ENCODE assay signal across 8 mouse cellular contexts in the genomic region with DNA sequence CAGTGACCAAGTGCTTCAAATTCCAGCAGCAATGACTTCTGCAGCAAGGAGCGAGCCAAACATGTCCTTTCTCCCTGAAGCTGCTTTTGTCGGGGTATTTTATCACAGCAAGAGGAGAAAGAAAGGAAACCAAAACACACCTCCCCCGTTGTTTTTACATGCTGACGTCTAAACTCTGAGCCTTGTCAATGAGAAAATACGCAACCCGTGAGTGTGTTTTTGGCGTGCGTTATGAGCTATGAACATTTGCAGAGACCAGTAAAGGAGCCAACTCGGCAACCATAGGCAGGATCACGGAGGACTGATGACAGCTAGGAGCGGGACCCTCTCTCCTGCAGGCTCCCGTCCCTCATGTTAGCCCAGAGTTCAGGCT. TPM values are rescaled to one million over a fixed set of nuclear protein-coding genes. Genes with fewer than 3 reads are reported as not detected.
DNase-seq lines count a peak whose midpoint lies in the region; ATAC-seq and TF ChIP-seq lines count a peak whose summit lies in the region.

No protein-coding gene starts in this region.

- peaks cover 11% of the 10 kb centered on the region for H3K36me3 ChIP-seq in kidney, embryonic 15.5 days
- H3K36me3 ChIP-seq in hindbrain, embryonic 15.5 days, result no peaks in the 10 kb centered on the region
- H3K36me3 ChIP-seq in midbrain, postnatal 0 days (ENCODE audit: insufficient read depth, low read length), result no peaks in the 10 kb centered on the region

- POLR2A ChIA-PET in Patski (lab: Charles Lee), result interaction anchor here (0.5 kb wide), 1 partner anchor 1949 kb away, joined by 3 read pairs; no protein-coding TSS in a partner anchor

- peak overlapping the region; percentile 94 for H3K27ac ChIP-seq in kidney, embryonic 15.5 days
- H3K27ac ChIP-seq in hindbrain, embryonic 15.5 days (replicated peaks), result 0 out of 2 replicates have a peak overlapping the region, but pooled peaks have one; percentile 16
- 0 out of 2 replicates have a peak overlapping the region, but pooled peaks have one; percentile 26 for H3K27ac ChIP-seq in midbrain, postnatal 0 days (ENCODE audit: low read depth, low read length)

- no peak for DNase-seq in kidney, adult 18-20 months
- no peak for DNase-seq in Patski (ENCODE audit: low read depth, low spot score)
- DNase-seq in midbrain, postnatal 0 days (ENCODE audit: low spot score), result peak; percentile 45
- DNase-seq in thymus, postnatal 14 days, result no peak
- DNase-seq in cerebellum, adult 9-10 months, result no peak
- DNase-seq in kidney, adult 9 months, result no peak

- CTCF ChIA-PET in Patski (lab: Charles Lee), result interaction anchor here (0.7 to 1.4 kb wide), 2 partner anchors 12 to 79 kb away, joined by 3 read pairs; no protein-coding TSS in a partner anchor

- H3K27me3 ChIP-seq in kidney, embryonic 15.5 days, result no peaks in the 10 kb centered on the region
- H3K27me3 ChIP-seq in Patski, result no peaks in the 10 kb centered on the region
- no peaks in the 10 kb centered on the region for H3K27me3 ChIP-seq in hindbrain, embryonic 15.5 days
- no peaks in the 10 kb centered on the region for H3K27me3 ChIP-seq in midbrain, postnatal 0 days (ENCODE audit: insufficient read depth, low read length)

- peak overlapping the region; percentile 67 for H3K9ac ChIP-seq in kidney, embryonic 15.5 days
- peak overlapping the region; percentile 46 for H3K9ac ChIP-seq in hindbrain, embryonic 15.5 days
- peak overlapping the region; percentile 62 for H3K9ac ChIP-seq in midbrain, postnatal 0 days (replicated peaks; ENCODE audit: low read length, poor library complexity, severe bottlenecking)

- H3K4me2 ChIP-seq in kidney, embryonic 15.5 days, result peak overlapping the region; percentile 91
- H3K4me2 ChIP-seq in hindbrain, embryonic 15.5 days, result peak overlapping the region; percentile 75
- peak overlapping the region; percentile 95 for H3K4me2 ChIP-seq in midbrain, postnatal 0 days (ENCODE audit: low read depth, low read length, poor library complexity, severe bottlenecking)

- peaks cover 23% of the 10 kb centered on the region for H3K4me1 ChIP-seq in kidney, embryonic 15.5 days
- H3K4me1 ChIP-seq in hindbrain, embryonic 15.5 days (replicated peaks), result peaks cover 12% of the 10 kb centered on the region
- no peaks in the 10 kb centered on the region for H3K4me1 ChIP-seq in midbrain, postnatal 0 days (ENCODE audit: insufficient read depth, low read length)

- 2% methylated on average over 12 of the region's 12 CpGs for WGBS in kidney, embryonic 15.5 days
- 7% methylated on average over 12 of the region's 12 CpGs for WGBS in hindbrain, embryonic 15.5 days
- 3% methylated on average over 12 of the region's 12 CpGs for WGBS in midbrain, postnatal 0 days

- in situ Hi-C loops in Patski (cut with MboI; ENCODE audit: low pct_unique_long_range_greater_than_20kb), result no loop called here

- no peak for ATAC-seq in kidney, embryonic 15.5 days (replicated peaks; ENCODE audit: low FRiP score)
- ATAC-seq in Patski, result peak; percentile 15
- ATAC-seq in hindbrain, embryonic 15.5 days (ENCODE audit: low FRiP score, low read depth), result no peak
- peak; percentile 42; the same call in 1 of the 2 replicates for ATAC-seq in midbrain, postnatal 0 days (ENCODE audit: low FRiP score)

- no peak for TF ChIP-seq CTCF in Patski (IDR thresholded peaks at IDR 0.05)
- no peak for TF ChIP-seq CTCF in midbrain, postnatal 0 days (IDR thresholded peaks at IDR 0.05)

- H3K9me3 ChIP-seq in kidney, embryonic 15.5 days (replicated peaks), result no peaks in the 10 kb centered on the region
- H3K9me3 ChIP-seq in hindbrain, embryonic 15.5 days, result no peaks in the 10 kb centered on the region
- no peaks in the 10 kb centered on the region for H3K9me3 ChIP-seq in midbrain, postnatal 0 days (ENCODE audit: low read length)

- peak overlapping the region; percentile 93 for H3K4me3 ChIP-seq in kidney, embryonic 15.5 days (replicated peaks)
- H3K4me3 ChIP-seq in hindbrain, embryonic 15.5 days, result peak overlapping the region; percentile 70
- H3K4me3 ChIP-seq in midbrain, postnatal 0 days (ENCODE audit: low read depth, low read length), result peak overlapping the region; percentile 61

RNA-seq across cellular contexts. Expression of gene Cenpm, which starts 0.8 kb away (rescaled TPM):
- polyA plus RNA-seq in kidney, embryonic 15.5 days (2015; fragmentation: Nextera tagmentation; extraction: Ambion mirVana), result 78.8 and 84.2 TPM in 2 replicates
- polyA plus RNA-seq in Patski (2021), result 17.7 TPM
- polyA plus RNA-seq in hindbrain, embryonic 15.5 days (2015; fragmentation: Nextera tagmentation; extraction: Ambion mirVana), result 24.0 and 25.4 TPM in 2 replicates
- 5.2 and 17.9 TPM in 2 replicates for total RNA-seq in midbrain, postnatal 0 days (2014; rRNA removed)
- 10.2 TPM in 2 replicates for polyA plus RNA-seq in midbrain, postnatal 0 days (2015; fragmentation: Nextera tagmentation; extraction: Ambion mirVana)

RNA-seq across cellular contexts. Expression of gene 1500009C09Rik, which starts 8.5 kb away (rescaled TPM):
- 0.10 TPM in 1 of 2 replicates, not detected in the other for polyA plus RNA-seq in kidney, embryonic 15.5 days (2015; fragmentation: Nextera tagmentation; extraction: Ambion mirVana)
- not detected for polyA plus RNA-seq in Patski (2021)
- 15.9 and 16.6 TPM in 2 replicates for polyA plus RNA-seq in hindbrain, embryonic 15.5 days (2015; fragmentation: Nextera tagmentation; extraction: Ambion mirVana)
- total RNA-seq in midbrain, postnatal 0 days (2014; rRNA removed), result 139 and 156 TPM in 2 replicates
- 15.4 and 17.9 TPM in 2 replicates for polyA plus RNA-seq in midbrain, postnatal 0 days (2015; fragmentation: Nextera tagmentation; extraction: Ambion mirVana)

RNA-seq across cellular contexts. Expression of gene Tnfrsf13c, which starts 19.6 kb away (rescaled TPM):
- 0.10 TPM in 1 of 2 replicates, not detected in the other for polyA plus RNA-seq in kidney, embryonic 15.5 days (2015; fragmentation: Nextera tagmentation; extraction: Ambion mirVana)
- polyA plus RNA-seq in Patski (2021), result 0.03 TPM
- 0.37 and 0.69 TPM in 2 replicates for polyA plus RNA-seq in hindbrain, embryonic 15.5 days (2015; fragmentation: Nextera tagmentation; extraction: Ambion mirVana)
- 0.94 and 2.1 TPM in 2 replicates for total RNA-seq in midbrain, postnatal 0 days (2014; rRNA removed)
- 0.18 and 0.27 TPM in 2 replicates for polyA plus RNA-seq in midbrain, postnatal 0 days (2015; fragmentation: Nextera tagmentation; extraction: Ambion mirVana)

RNA-seq across cellular contexts. Expression of gene Sept3, which starts 31.0 kb away (rescaled TPM):
- 13.6 and 14.0 TPM in 2 replicates for polyA plus RNA-seq in kidney, embryonic 15.5 days (2015; fragmentation: Nextera tagmentation; extraction: Ambion mirVana)
- 2.0 TPM for polyA plus RNA-seq in Patski (2021)
- 374 and 408 TPM in 2 replicates for polyA plus RNA-seq in hindbrain, embryonic 15.5 days (2015; fragmentation: Nextera tagmentation; extraction: Ambion mirVana)
- total RNA-seq in midbrain, postnatal 0 days (2014; rRNA removed), result 480 and 506 TPM in 2 replicates
- 369 and 404 TPM in 2 replicates for polyA plus RNA-seq in midbrain, postnatal 0 days (2015; fragmentation: Nextera tagmentation; extraction: Ambion mirVana)

RNA-seq across cellular contexts. Expression of gene Shisa8, which starts 31.1 kb away (rescaled TPM):
- polyA plus RNA-seq in kidney, embryonic 15.5 days (2015; fragmentation: Nextera tagmentation; extraction: Ambion mirVana), result 0.44 and 0.45 TPM in 2 replicates
- 0.09 TPM for polyA plus RNA-seq in Patski (2021)
- polyA plus RNA-seq in hindbrain, embryonic 15.5 days (2015; fragmentation: Nextera tagmentation; extraction: Ambion mirVana), result 2.9 and 4.6 TPM in 2 replicates
- total RNA-seq in midbrain, postnatal 0 days (2014; rRNA removed), result 6.5 and 7.6 TPM in 2 replicates
- 1.6 and 2.2 TPM in 2 replicates for polyA plus RNA-seq in midbrain, postnatal 0 days (2015; fragmentation: Nextera tagmentation; extraction: Ambion mirVana)

Comparison
In these comparisons a context has a peak if more than half of its experiments do, and no peak if none do; other contexts are left out.
1. ATAC-seq: peak in Patski (single experiment) and midbrain, postnatal 0 days (single experiment); none in kidney, embryonic 15.5 days (single experiment) and hindbrain, embryonic 15.5 days (single experiment).
2. H3K27ac ChIP-seq: peak in every context shown above with its lines; median percentile 94 in kidney, embryonic 15.5 days; 26 in midbrain, postnatal 0 days; 16 in hindbrain, embryonic 15.5 days.
3. RNA of gene 1500009C09Rik, which starts 8.5 kb away (polyA plus RNA-seq): 15.4 to 17.9 TPM in midbrain, postnatal 0 days and 15.9 to 16.6 TPM in hindbrain, embryonic 15.5 days; 0.10 TPM in kidney, embryonic 15.5 days and not detected in Patski (single experiment); every median in the first group is over 10 times any median in the second.
4. Peak in every context shown above with its lines, with median percentiles within 50 percentile points of each other: H3K4me2 ChIP-seq, H3K4me3 ChIP-seq and H3K9ac ChIP-seq.